Mouse (Mus musculus) myocyte (in vitro differentiated cells): ENCODE results near the gene Fermt2.

Experiments
- E2F4 ChIP-seq: IDR thresholded peaks from one replicate; pipeline ENCODE4 v1.6.1; 2011; ENCODE audit warnings: mild to moderate bottlenecking, control low read depth, moderate library complexity; ENCODE audit not compliant: insufficient read depth
- MYOD1 ChIP-seq, 3 experiments: IDR thresholded peaks; one replicate each; pipeline ENCODE4 v1.6.1; 2011; ENCODE audit warnings: control low read depth in 2 of 3, low read depth in 2 of 3, mild to moderate bottlenecking in 2 of 3, moderate library complexity in 1 of 3; ENCODE audit not compliant: insufficient read length in 2 of 3, control insufficient read depth in 1 of 3
- MYOG ChIP-seq, 3 experiments: IDR thresholded peaks; one replicate each; pipeline ENCODE4 v1.6.1; 2011; ENCODE audit warnings: control low read depth in 2 of 3, low read depth in 2 of 3, mild to moderate bottlenecking in 2 of 3; ENCODE audit not compliant: insufficient read length in 2 of 3, control insufficient read depth in 1 of 3, insufficient read depth in 1 of 3
- POLR2A ChIP-seq: IDR thresholded peaks from one replicate; pipeline ENCODE4 v1.6.1; 2011; ENCODE audit warnings: low read depth, mild to moderate bottlenecking, control low read depth, moderate library complexity; ENCODE audit not compliant: insufficient read length
- POLR2AphosphoS2 ChIP-seq: IDR thresholded peaks from one replicate; pipeline ENCODE4 v1.6.1; 2011; ENCODE audit warnings: low read depth, control low read depth; ENCODE audit not compliant: insufficient read length
- REST ChIP-seq: IDR thresholded peaks from one replicate; pipeline ENCODE4 v1.6.1; 2011; ENCODE audit warnings: mild to moderate bottlenecking, control low read depth, moderate library complexity; ENCODE audit not compliant: insufficient read depth, insufficient read length
- SRF ChIP-seq: IDR thresholded peaks from one replicate; pipeline ENCODE4 v1.6.1; 2011; ENCODE audit warnings: low read depth; ENCODE audit not compliant: control insufficient read depth, insufficient read length
- TCF12 ChIP-seq: IDR thresholded peaks from one replicate; pipeline ENCODE4 v1.6.1; 2011; ENCODE audit warnings: mild to moderate bottlenecking, control low read depth; ENCODE audit not compliant: poor library complexity, insufficient read depth, severe bottlenecking
- USF1 ChIP-seq: IDR thresholded peaks from one replicate; pipeline ENCODE4 v1.6.1; 2011; ENCODE audit warnings: low read depth, mild to moderate bottlenecking, control low read depth, moderate library complexity

DNA sequence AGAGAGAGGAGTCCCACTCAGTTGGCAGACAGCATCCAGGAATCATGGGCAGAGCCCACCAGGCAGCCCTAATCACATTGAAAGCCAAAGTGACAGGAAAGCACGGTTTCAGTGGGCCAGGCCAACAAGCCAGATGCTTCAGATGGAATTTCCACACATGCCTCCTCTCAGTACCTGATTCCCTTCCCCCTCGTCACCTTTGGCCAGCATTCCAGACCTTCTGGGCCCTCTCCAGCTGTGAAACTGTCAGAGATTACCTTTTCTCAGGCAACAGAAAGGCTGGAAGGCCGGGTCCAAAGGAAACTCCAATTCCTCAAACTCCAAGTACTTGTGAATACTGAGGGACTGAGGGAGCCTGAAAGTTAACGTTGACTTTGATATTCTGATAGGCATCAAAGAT is 19.1 kb downstream of the Fermt2 start:
- TF ChIP-seq POLR2A: no peak
- no peak for TF ChIP-seq E2F4
- no peak for TF ChIP-seq SRF
- TF ChIP-seq MYOD1 (IDR thresholded peaks at IDR 0.05; ENCODE audit: control insufficient read depth in 1 of 3, insufficient read length in 2 of 3, low read depth in 2 of 3): no peak
- TF ChIP-seq USF1: no peak
- TF ChIP-seq POLR2AphosphoS2: no peak
- no peak for TF ChIP-seq TCF12
- TF ChIP-seq MYOG (IDR thresholded peaks at IDR 0.05; ENCODE audit: control insufficient read depth in 1 of 3, insufficient read depth in 1 of 3, insufficient read length in 2 of 3, low read depth in 2 of 3): no peak
- TF ChIP-seq REST: no peak
